Mouse (Mus musculus): Measurements from ENCODE around the gene Bmt2. TPM values are rescaled to one million over a fixed set of nuclear protein-coding genes. Genes with fewer than 3 reads are reported as not detected.

Bmt2 gene
- total RNA-seq (2021), result 10 to 100 TPM; 11.6 to 13.1 TPM

- peak; percentile 99 for DNase-seq
- intact Hi-C loops (cut with DNase I), result loop anchor here (2.0 kb wide), 2 partner anchors 69 to 193 kb away; partner anchors contain the start of genes 2610001J05Rik and Tmem168
Observed at GRCm38 (mm10) chr6:13677818-13678282, at the start of gene Bmt2. Gene Bmt2 (minus strand): TSS chr6:13677966.

- intact Hi-C loops (cut with DNase I), result no loop called here
- no peak for DNase-seq
Observed at GRCm38 (mm10) chr6:13722166-13722565, 44.4 kb upstream of the Bmt2 start.

- no peak for DNase-seq
Observed at GRCm38 (mm10) chr6:13714867-13715266, 37.1 kb upstream of the Bmt2 start.

GRCm38 (mm10) chr6:13696882-13697281 is 19.1 kb upstream of the Bmt2 start:
- intact Hi-C loops (cut with DNase I), result no loop called here
- DNase-seq, result no peak

More at GRCm38 (mm10) chr6:13714867-13715266, 37.1 kb upstream of the Bmt2 start:
- intact Hi-C loops (cut with DNase I), result loop anchor here (2.0 kb wide), 1 partner anchor 16 kb away; no protein-coding TSS in a partner anchor

- intact Hi-C loops (cut with DNase I), result no loop called here
Observed at GRCm38 (mm10) chr6:13695103-13695845, 17.5 kb upstream of the Bmt2 start.

GRCm38 (mm10) chr6:13691657-13692294 is 14.0 kb upstream of the Bmt2 start:
- no peak for DNase-seq
- intact Hi-C loops (cut with DNase I), result no loop called here

More at GRCm38 (mm10) chr6:13695103-13695845, 17.5 kb upstream of the Bmt2 start:
- DNase-seq, result no peak

- no peak for DNase-seq
- intact Hi-C loops (cut with DNase I), result no loop called here
Observed at GRCm38 (mm10) chr6:13690398-13690797, 12.6 kb upstream of the Bmt2 start.

GRCm38 (mm10) chr6:13683929-13684595 is 6.3 kb upstream of the Bmt2 start:
- DNase-seq, result no peak
- intact Hi-C loops (cut with DNase I), result no loop called here

- intact Hi-C loops (cut with DNase I), result no loop called here
- no peak for DNase-seq
Observed at GRCm38 (mm10) chr6:13678349-13678748, 583 bp upstream of the Bmt2 start.

- intact Hi-C loops (cut with DNase I), result loop anchor here (2.0 kb wide), 2 partner anchors 68 to 194 kb away; partner anchors contain the start of genes 2610001J05Rik and Tmem168
- peak in 1 of 2 experiments; percentile 50 for DNase-seq
Observed at GRCm38 (mm10) chr6:13677141-13677761, 515 bp downstream of the Bmt2 start.

- intact Hi-C loops (cut with DNase I), result loop anchor here (2.0 kb wide), 2 partner anchors 67 to 195 kb away; partner anchors contain the start of genes 2610001J05Rik and Tmem168
- DNase-seq, result no peak
Observed at GRCm38 (mm10) chr6:13676196-13676595, 1.6 kb downstream of the Bmt2 start.

- intact Hi-C loops (cut with DNase I), result no loop called here
- no peak for DNase-seq
Observed at GRCm38 (mm10) chr6:13674600-13675305, 3.0 kb downstream of the Bmt2 start.

GRCm38 (mm10) chr6:13665646-13666045 is 12.1 kb downstream of the Bmt2 start:
- DNase-seq, result no peak
- intact Hi-C loops (cut with DNase I), result no loop called here

- intact Hi-C loops (cut with DNase I), result no loop called here
- no peak for DNase-seq
Observed at GRCm38 (mm10) chr6:13658016-13658415, 19.8 kb downstream of the Bmt2 start.

GRCm38 (mm10) chr6:13654081-13654480 is 23.7 kb downstream of the Bmt2 start:
- intact Hi-C loops (cut with DNase I), result no loop called here
- no peak for DNase-seq

GRCm38 (mm10) chr6:13652284-13652683 is 25.5 kb downstream of the Bmt2 start:
- DNase-seq, result no peak
- intact Hi-C loops (cut with DNase I), result no loop called here

GRCm38 (mm10) chr6:13650854-13651253 is 26.9 kb downstream of the Bmt2 start:
- intact Hi-C loops (cut with DNase I), result no loop called here
- DNase-seq, result no peak

GRCm38 (mm10) chr6:13648305-13648704 is 29.5 kb downstream of the Bmt2 start:
- intact Hi-C loops (cut with DNase I), result no loop called here
- DNase-seq, result no peak

GRCm38 (mm10) chr6:13636582-13636989 is 41.2 kb downstream of the Bmt2 start:
- peak in 1 of 2 experiments; percentile 14 for DNase-seq
- intact Hi-C loops (cut with DNase I), result no loop called here

GRCm38 (mm10) chr6:13632571-13632970 is 45.2 kb downstream of the Bmt2 start:
- DNase-seq, result no peak

More at GRCm38 (mm10) chr6:13632571-13632970, 45.2 kb downstream of the Bmt2 start:
- intact Hi-C loops (cut with DNase I), result no loop called here

Measured in heart, postnatal 36 days (tissue).